Mouse (Mus musculus): Measurements from ENCODE around the gene Hmg20b. TPM values are rescaled to one million over a fixed set of nuclear protein-coding genes. Genes with fewer than 3 reads are reported as not detected.

Hmg20b gene
- total RNA-seq, 2 experiments from 2014 or later = 60.4 to 67.1 TPM

Small RNA genes lying within 50 kb of the gene (microRNA-seq; reads per million reads assigned to microRNA genes)
- gene Mir6913 (ENCODE audit: borderline number of aligned reads in 2 of 2) = 0.67 to 0.72 reads per million in 2 experiments

Other genes starting within 250 kb of the Hmg20b start
- gene Map2k2, start 244.6 kb downstream of the Hmg20b start, total RNA-seq (2021) = 100 to 1,000 TPM; 113 to 125 TPM
- 10 to 100 TPM; 37.9 to 39.5 TPM for gene Zbtb7a, start 215.3 kb downstream of the Hmg20b start, total RNA-seq (2021)
- 10 to 100 TPM; 14.0 to 17.1 TPM for gene Pias4, start 182.6 kb downstream of the Hmg20b start, total RNA-seq (2021)
- gene Eef2, start 173.8 kb downstream of the Hmg20b start, total RNA-seq (2021) = 1,000 to 10,000 TPM; 1,005 to 1,085 TPM
- 10 to 100 TPM; 31.0 to 31.3 TPM for gene Dapk3, start 167.5 kb downstream of the Hmg20b start, total RNA-seq (2021)
- gene 4930442H23Rik, start 166.6 kb downstream of the Hmg20b start, total RNA-seq (2021) = not detected
- gene Nmrk2, start 148.4 kb downstream of the Hmg20b start, total RNA-seq (2021) = 1 to 10 TPM; 7.8 to 7.9 TPM
- under 1 TPM in 1 of 2 experiments, not detected in 1; 0.11 TPM for gene Atcay, start 119.6 kb downstream of the Hmg20b start, total RNA-seq (2021)
- gene Zfr2, start 117.3 kb downstream of the Hmg20b start, total RNA-seq (2021) = 1 to 10 TPM; 2.5 to 3.6 TPM
- gene Matk, start 97.5 kb downstream of the Hmg20b start, total RNA-seq (2021) = under 1 TPM; 0.39 to 0.41 TPM
- 10 to 100 TPM; 95.2 to 97.4 TPM for gene Mrpl54, start 83.5 kb downstream of the Hmg20b start, total RNA-seq (2021)
- gene Apba3, start 83.5 kb downstream of the Hmg20b start, total RNA-seq (2021) = 100 to 1,000 TPM; 102 to 108 TPM
- under 1 TPM in 1 of 2 experiments, not detected in 1; 0.19 TPM for gene Tjp3, start 58.9 kb downstream of the Hmg20b start, total RNA-seq (2021)
- 10 to 100 TPM; 31.5 to 33.3 TPM for gene Pip5k1c, start 57.5 kb downstream of the Hmg20b start, total RNA-seq (2021)
- gene Cactin, start 29.4 kb downstream of the Hmg20b start, total RNA-seq (2021) = 10 to 100 TPM; 13.2 to 17.4 TPM
- gene Tbxa2r, start 21.7 kb downstream of the Hmg20b start, total RNA-seq (2021) = 1 to 10 TPM; 5.0 to 5.4 TPM
- gene Gipc3, start 7.2 kb downstream of the Hmg20b start, total RNA-seq (2021) = 1 to 10 TPM; 5.9 TPM
- 10 to 100 TPM; 11.7 to 12.5 TPM for gene Mfsd12, start 7.0 kb upstream of the Hmg20b start, total RNA-seq (2021)
- under 1 TPM; 0.31 to 0.81 TPM for gene 4930404N11Rik, start 15.3 kb upstream of the Hmg20b start, total RNA-seq (2021)
- 10 to 100 TPM; 27.8 to 29.4 TPM for gene Fzr1, start 28.0 kb upstream of the Hmg20b start, total RNA-seq (2021)
- 10 to 100 TPM; 50.3 to 52.2 TPM for gene Dohh, start 33.9 kb upstream of the Hmg20b start, total RNA-seq (2021)
- gene Gm48551, start 34.0 kb upstream of the Hmg20b start, total RNA-seq (2021) = 1 to 10 TPM; 1.1 to 2.0 TPM
- under 1 TPM in 1 of 2 experiments, not detected in 1; 0.62 TPM for gene Gm48552, start 38.5 kb upstream of the Hmg20b start, total RNA-seq (2021)
- gene Smim24, start 42.6 kb upstream of the Hmg20b start, total RNA-seq (2021) = 1 to 10 TPM; 2.2 to 2.4 TPM
- gene Nfic, start 105.2 kb upstream of the Hmg20b start, total RNA-seq (2021) = 100 to 1,000 TPM; 115 to 133 TPM
- gene Celf5, start 132.2 kb upstream of the Hmg20b start, total RNA-seq (2021) = under 1 TPM in 1 of 2 experiments, not detected in 1; 0.24 TPM
- 10 to 100 TPM; 61.9 to 63.9 TPM for gene Ncln, start 145.9 kb upstream of the Hmg20b start, total RNA-seq (2021)
- 1 to 10 TPM in 1 of 2 experiments, under 1 TPM in 1; 0.61 to 1.3 TPM for gene S1pr4, start 149.7 kb upstream of the Hmg20b start, total RNA-seq (2021)
- gene Gna15, start 173.7 kb upstream of the Hmg20b start, total RNA-seq (2021) = under 1 TPM; 0.73 to 0.78 TPM
- 10 to 100 TPM; 50.7 to 51.7 TPM for gene Gna11, start 194.7 kb upstream of the Hmg20b start, total RNA-seq (2021)
- 1,000 to 10,000 TPM in 1 of 2 experiments, 100 to 1,000 TPM in 1; 977 to 1,076 TPM for gene Aes, start 209.0 kb upstream of the Hmg20b start, total RNA-seq (2021)
- gene Tle2, start 224.1 kb upstream of the Hmg20b start, total RNA-seq (2021) = 10 to 100 TPM in 1 of 2 experiments, 1 to 10 TPM in 1; 7.5 to 11.5 TPM

Data from heart, postnatal 36 days (tissue).